Mouse (Mus musculus): ENCODE measurements around the gene Tmem108. TPM values are rescaled to one million over a fixed set of nuclear protein-coding genes. Genes with fewer than 3 reads are reported as not detected.

Gene Tmem108
- polyA plus RNA-seq, 1 experiment from 2014 or later = 9.5 TPM

DNA sequence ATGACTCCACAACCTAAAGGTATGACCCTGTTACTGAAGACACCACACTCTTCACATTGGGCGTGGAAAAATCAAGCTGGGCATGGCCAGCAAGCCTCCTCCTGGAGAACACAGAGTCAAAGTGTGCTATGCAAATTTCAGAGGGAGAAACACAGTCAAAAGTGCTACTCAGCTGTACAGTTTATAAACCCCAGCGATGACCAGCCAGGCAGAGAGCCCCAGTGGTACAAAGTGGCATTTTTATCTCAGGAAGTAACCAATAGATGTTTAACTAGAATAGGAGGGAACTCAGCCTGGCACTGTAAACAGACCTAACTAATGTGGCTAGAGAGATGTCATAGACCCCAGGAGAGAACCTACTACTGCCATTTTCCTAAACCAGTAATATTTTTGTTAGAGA is 115.0 kb downstream of the Tmem108 start:
- Histone ChIP-seq H3K4me3 (replicated peaks) (no peak overlapping the region), H3K9ac (no peak overlapping the region), H3K9me3 (replicated peaks) (no peaks in the 10 kb centered on the region), H3K27ac (no peak overlapping the region), H3K4me2 (no peak overlapping the region), H3K4me1 (peaks cover 5% of the 10 kb centered on the region; the same call in 1 of the 2 replicates), H3K27me3 (no peaks in the 10 kb centered on the region), H3K36me3 (no peaks in the 10 kb centered on the region)
- WGBS = 61% methylated on average over 2 of the region's 2 CpGs
- no peak for ATAC-seq (replicated peaks; ENCODE audit: low FRiP score)

DNA sequence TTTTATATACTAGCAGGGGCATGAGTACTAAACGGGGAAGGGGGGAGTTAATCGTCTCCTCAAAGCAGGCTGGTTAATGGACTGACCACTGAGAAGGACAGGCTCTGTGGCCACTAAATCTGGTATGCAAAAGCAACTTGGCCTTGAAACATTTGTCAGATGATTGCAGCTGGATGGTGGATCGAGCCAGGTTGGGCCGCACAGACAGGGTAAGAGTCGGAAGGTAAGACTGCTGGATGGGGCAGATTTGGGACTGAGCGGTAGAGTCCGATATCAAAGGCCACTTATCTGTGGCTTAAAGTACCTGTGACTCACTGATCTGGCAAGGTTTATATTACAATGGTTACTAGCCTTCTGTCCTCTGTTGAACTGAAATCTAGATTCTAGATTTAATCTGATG is 115.9 kb downstream of the Tmem108 start:
- ATAC-seq (replicated peaks; ENCODE audit: low FRiP score) = no peak
- Histone ChIP-seq H3K27me3 (no peaks in the 10 kb centered on the region), H3K4me3 (replicated peaks) (no peak overlapping the region)

DNA sequence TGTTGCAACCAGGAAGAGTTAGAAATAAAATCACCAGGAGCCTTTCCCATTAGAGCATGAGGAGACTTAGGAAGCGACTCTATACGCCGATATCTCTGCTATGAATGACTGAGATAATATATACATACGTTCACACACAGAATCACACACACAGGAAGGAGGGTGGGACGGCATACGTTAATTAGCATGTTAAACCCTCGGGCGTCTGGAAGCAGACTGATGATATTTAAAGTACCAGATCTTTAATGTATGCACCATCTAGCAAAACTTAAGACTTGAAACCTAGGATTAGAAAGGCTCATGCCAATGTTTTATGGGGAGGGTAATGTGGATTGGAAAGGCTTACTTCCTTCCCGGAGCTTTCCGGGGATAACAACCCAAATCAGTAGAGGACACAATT is 119.3 kb downstream of the Tmem108 start:
- peaks cover 8% of the 10 kb centered on the region; the same call in 1 of the 2 replicates for H3K4me1 ChIP-seq
- ATAC-seq (replicated peaks; ENCODE audit: low FRiP score) = no peak
- H3K9me3 ChIP-seq (replicated peaks) = no peaks in the 10 kb centered on the region
- H3K36me3 ChIP-seq = no peaks in the 10 kb centered on the region
- 86% methylated on average over 10 of the region's 10 CpGs for WGBS
- no peak overlapping the region for H3K4me2 ChIP-seq
- no peak overlapping the region for H3K27ac ChIP-seq
- no peak overlapping the region for H3K9ac ChIP-seq
- H3K27me3 ChIP-seq = no peaks in the 10 kb centered on the region
- no peak overlapping the region for H3K4me3 ChIP-seq (replicated peaks)

More for the DNA sequence above, 115.9 kb downstream of the Tmem108 start:
- Histone ChIP-seq H3K4me1 (peaks cover 5% of the 10 kb centered on the region; the same call in 1 of the 2 replicates), H3K27ac (no peak overlapping the region), H3K9ac (no peak overlapping the region), H3K4me2 (no peak overlapping the region), H3K36me3 (no peaks in the 10 kb centered on the region), H3K9me3 (replicated peaks) (no peaks in the 10 kb centered on the region)
- WGBS = 88% methylated on average over 7 of the region's 7 CpGs

DNA sequence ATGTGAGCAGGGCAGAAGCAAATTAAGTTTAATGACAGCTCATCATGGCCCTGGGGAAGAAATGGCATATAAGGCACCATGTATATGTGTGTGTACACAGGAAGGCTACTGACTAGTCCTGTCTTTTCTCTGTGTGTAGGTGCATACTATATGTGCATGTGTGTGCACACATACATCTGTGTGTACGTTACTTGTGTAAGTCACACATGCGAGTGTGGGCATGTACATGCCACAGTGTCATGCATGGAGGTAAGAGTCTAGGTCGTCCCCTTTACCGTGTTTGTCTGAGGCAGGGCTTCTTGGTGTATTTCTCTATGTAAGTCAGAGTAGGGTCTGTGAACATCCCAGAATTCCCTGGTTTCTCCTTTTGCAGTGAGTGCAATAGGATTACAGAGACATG is 120.3 kb downstream of the Tmem108 start:
- Histone ChIP-seq H3K4me1 (peaks cover 4% of the 10 kb centered on the region; the same call in 1 of the 2 replicates), H3K9me3 (replicated peaks) (no peaks in the 10 kb centered on the region), H3K27ac (no peak overlapping the region), H3K4me3 (replicated peaks) (no peak overlapping the region), H3K27me3 (no peaks in the 10 kb centered on the region), H3K36me3 (no peaks in the 10 kb centered on the region), H3K9ac (no peak overlapping the region), H3K4me2 (no peak overlapping the region)
- WGBS = 93% methylated on average over 4 of the region's 4 CpGs
- no peak for ATAC-seq (replicated peaks; ENCODE audit: low FRiP score)

DNA sequence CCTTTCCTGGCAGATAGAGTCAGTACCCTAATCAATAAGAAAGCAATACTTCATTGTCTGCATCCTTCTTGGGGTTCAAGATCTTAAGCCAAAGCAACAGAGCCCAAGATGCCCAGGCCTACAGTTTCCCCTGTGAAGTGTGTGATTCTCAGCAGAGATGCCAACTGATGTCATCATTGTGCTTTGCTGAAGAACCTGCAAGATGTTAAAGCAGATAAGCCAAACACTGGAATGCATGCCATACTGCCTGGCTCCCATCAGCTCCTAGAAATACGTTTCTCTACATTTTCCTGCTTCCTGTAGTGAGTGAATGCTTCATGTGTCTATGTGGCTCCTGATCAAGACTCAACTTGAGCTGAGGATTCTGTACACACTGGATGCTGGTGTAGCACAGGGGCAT is 122.2 kb downstream of the Tmem108 start:
- Histone ChIP-seq H3K4me2 (no peak overlapping the region), H3K4me3 (replicated peaks) (no peak overlapping the region), H3K9ac (no peak overlapping the region), H3K27ac (no peak overlapping the region), H3K9me3 (replicated peaks) (no peaks in the 10 kb centered on the region), H3K4me1 (peaks cover 3% of the 10 kb centered on the region; the same call in 1 of the 2 replicates), H3K36me3 (no peaks in the 10 kb centered on the region), H3K27me3 (no peaks in the 10 kb centered on the region)
- no peak for ATAC-seq (replicated peaks; ENCODE audit: low FRiP score)
- WGBS = 43% methylated on average over 1 of the region's 1 CpGs

DNA sequence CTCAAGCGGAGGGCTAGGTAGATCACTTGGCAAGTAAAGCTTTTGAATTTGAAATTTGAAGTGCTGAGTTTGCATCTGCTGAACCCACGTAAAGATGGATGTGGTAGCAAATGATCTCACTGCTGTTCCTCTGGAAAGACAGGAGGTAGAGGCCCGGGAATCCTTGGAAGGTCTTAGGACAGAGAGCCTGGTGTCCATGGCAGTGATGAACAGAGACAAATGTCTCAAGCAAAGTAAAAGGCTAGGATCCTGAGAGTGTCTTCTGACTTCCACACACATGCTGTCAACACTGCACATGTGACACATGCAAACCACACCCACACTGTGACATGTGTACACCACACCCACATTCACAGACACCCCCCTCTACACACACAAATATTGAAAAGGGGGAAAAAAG is 124.2 kb downstream of the Tmem108 start:
- no peak overlapping the region for H3K4me2 ChIP-seq
- H3K9ac ChIP-seq = no peak overlapping the region
- no peak overlapping the region for H3K4me3 ChIP-seq (replicated peaks)
- H3K27me3 ChIP-seq = no peaks in the 10 kb centered on the region
- no peaks in the 10 kb centered on the region for H3K36me3 ChIP-seq
- 76% methylated on average over 3 of the region's 3 CpGs for WGBS
- ATAC-seq (replicated peaks; ENCODE audit: low FRiP score) = no peak
- H3K9me3 ChIP-seq (replicated peaks) = no peaks in the 10 kb centered on the region
- H3K4me1 ChIP-seq = peaks cover 3% of the 10 kb centered on the region; the same call in 1 of the 2 replicates
- H3K27ac ChIP-seq = no peak overlapping the region

DNA sequence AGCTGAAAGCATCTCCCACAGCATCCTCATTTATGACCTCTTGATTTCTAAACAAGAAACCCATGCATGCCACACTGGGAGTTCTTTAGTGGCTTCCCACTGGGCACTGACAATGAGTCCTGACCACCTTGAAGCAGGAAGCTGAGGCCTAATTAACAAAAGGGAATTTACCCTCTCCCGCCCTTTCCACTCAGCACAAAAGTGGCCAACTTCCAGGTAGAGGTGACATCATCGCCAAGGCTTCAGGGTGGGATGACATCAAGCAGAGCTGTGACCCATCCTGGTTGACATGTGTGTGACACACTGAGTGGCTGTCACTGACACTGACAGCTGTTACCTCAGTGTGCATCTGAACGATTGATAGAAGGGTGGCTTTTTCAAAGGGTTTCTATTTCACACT is 124.8 kb downstream of the Tmem108 start:
- no peaks in the 10 kb centered on the region for H3K27me3 ChIP-seq
- no peak overlapping the region for H3K4me2 ChIP-seq
- no peak overlapping the region for H3K27ac ChIP-seq
- no peak for ATAC-seq (replicated peaks; ENCODE audit: low FRiP score)
- H3K36me3 ChIP-seq = no peaks in the 10 kb centered on the region
- 56% methylated on average over 3 of the region's 3 CpGs for WGBS
- H3K4me3 ChIP-seq (replicated peaks) = no peak overlapping the region
- H3K9me3 ChIP-seq (replicated peaks) = no peaks in the 10 kb centered on the region
- peaks cover 3% of the 10 kb centered on the region; the same call in 1 of the 2 replicates for H3K4me1 ChIP-seq
- no peak overlapping the region for H3K9ac ChIP-seq

DNA sequence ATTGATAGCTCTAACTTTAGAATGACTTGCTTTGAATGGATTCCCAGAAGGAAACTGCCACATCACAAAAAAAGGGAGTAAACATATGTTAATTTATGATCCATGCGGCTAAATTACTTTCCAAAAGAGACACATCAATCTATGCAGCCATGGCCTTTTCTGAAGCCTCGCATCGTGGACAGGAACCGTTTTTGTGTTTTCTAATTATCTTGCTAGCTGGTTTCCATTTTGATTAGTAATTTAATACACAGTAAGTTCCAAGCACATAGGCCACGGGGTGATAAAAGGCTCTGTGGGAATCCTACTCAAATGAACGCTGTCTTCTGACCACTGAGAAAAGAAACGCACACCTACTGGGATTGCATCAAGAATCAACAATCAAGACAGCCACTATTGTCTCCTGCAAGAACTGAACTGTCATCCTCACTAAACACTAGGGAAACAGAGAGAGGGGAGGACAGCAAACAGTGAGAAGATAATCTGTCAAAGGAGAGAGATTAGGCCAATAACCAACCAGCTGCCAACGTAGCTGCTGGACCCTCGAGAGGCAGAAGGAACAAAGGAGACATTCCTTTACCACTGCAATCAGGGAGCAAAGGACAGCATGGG is 132.7 kb downstream of the Tmem108 start:
- H3K4me2 ChIP-seq = no peak overlapping the region
- H3K27me3 ChIP-seq = no peaks in the 10 kb centered on the region
- 25% methylated on average over 9 of the region's 9 CpGs for WGBS
- peaks cover 9% of the 10 kb centered on the region for H3K4me1 ChIP-seq
- no peak overlapping the region for H3K4me3 ChIP-seq (replicated peaks)
- no peak for ATAC-seq (replicated peaks; ENCODE audit: low FRiP score)
- H3K9me3 ChIP-seq (replicated peaks) = no peaks in the 10 kb centered on the region; the same call in 1 of the 2 replicates
- H3K27ac ChIP-seq = no peak overlapping the region
- no peak overlapping the region for H3K9ac ChIP-seq
- no peaks in the 10 kb centered on the region for H3K36me3 ChIP-seq

DNA sequence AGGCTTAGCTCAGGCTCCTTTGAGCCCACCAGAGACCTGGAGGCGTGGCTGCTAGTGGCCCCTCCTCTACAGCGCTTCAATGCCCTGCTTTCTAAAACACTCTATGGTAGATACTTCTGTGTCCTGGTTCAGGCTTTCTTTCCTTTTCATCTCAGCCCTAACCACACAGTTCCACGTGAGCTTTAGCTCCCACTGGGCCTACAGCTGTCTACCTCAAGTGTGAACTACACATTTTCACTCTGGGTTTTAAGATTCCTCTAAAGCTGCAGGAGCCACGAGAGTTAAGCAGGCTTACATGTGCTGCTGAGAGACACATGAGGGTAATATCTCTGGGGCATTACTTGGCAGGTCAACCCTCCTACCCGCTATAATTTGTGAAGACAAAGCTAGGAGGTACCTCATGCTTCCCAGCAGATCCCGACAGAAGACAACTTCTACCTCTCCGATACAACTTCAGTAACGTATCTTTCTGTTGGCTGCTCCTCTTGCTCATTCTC is 134.2 kb downstream of the Tmem108 start:
- no peak overlapping the region for H3K9ac ChIP-seq
- H3K27ac ChIP-seq = no peak overlapping the region
- ATAC-seq (replicated peaks; ENCODE audit: low FRiP score) = no peak
- H3K36me3 ChIP-seq = no peaks in the 10 kb centered on the region
- H3K4me1 ChIP-seq = peaks cover 16% of the 10 kb centered on the region
- no peaks in the 10 kb centered on the region for H3K27me3 ChIP-seq
- 87% methylated on average over 8 of the region's 8 CpGs for WGBS
- H3K4me2 ChIP-seq = no peak overlapping the region
- no peaks in the 10 kb centered on the region; the same call in 1 of the 2 replicates for H3K9me3 ChIP-seq (replicated peaks)
- H3K4me3 ChIP-seq (replicated peaks) = no peak overlapping the region

DNA sequence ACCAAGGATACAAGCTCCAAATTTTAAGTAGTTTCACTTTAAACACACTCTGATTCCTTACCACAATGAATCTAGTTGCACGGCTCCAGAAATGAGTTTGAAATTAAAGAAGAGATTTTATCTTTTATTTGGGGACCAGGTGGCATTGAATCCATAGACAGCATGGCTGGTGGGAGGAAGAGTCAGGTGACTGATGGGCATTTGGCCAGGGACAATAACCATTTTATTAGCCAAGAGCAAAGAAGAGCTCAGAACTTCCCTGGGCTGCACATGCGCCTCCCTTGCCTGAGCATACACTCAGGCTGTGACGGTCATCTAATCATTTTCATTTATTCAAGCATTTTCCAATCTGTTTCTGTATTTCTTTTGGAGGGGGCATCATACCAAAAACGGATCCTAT is 135.5 kb downstream of the Tmem108 start:
- no peak overlapping the region for H3K4me3 ChIP-seq (replicated peaks)
- peaks cover 16% of the 10 kb centered on the region for H3K4me1 ChIP-seq
- H3K36me3 ChIP-seq = no peaks in the 10 kb centered on the region
- no peaks in the 10 kb centered on the region; the same call in 1 of the 2 replicates for H3K9me3 ChIP-seq (replicated peaks)
- no peak overlapping the region for H3K4me2 ChIP-seq
- no peaks in the 10 kb centered on the region for H3K27me3 ChIP-seq
- H3K27ac ChIP-seq = no peak overlapping the region
- ATAC-seq (replicated peaks; ENCODE audit: low FRiP score) = no peak
- H3K9ac ChIP-seq = no peak overlapping the region
- whole genome bisulfite sequencing = 81% methylated on average over 4 of the region's 4 CpGs

DNA sequence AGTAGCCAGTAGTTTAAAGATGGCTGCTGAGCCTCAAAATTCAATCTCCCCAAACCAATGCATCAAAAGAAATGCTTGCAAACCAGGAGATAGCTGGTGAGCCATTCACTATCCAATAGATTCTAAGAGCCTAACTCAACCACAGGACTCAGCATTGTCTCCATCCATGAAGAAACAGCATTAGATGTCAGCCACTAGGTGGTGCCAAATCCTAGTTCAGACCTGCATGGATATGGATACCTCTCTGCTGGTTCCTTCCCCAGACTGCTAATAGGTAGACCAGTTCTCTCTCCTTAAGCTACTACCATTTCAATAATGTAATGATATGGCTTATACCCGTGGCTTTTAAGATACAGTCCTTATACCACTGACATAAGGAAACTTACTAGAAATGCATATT is 137.0 kb downstream of the Tmem108 start:
- no peak overlapping the region for H3K4me3 ChIP-seq (replicated peaks)
- H3K27me3 ChIP-seq = no peaks in the 10 kb centered on the region
- ATAC-seq (replicated peaks; ENCODE audit: low FRiP score) = 0 out of 2 replicates have a peak, but pooled peaks have one; percentile 57
- no peaks in the 10 kb centered on the region; the same call in 1 of the 2 replicates for H3K9me3 ChIP-seq (replicated peaks)
- WGBS = 51% methylated on average over 1 of the region's 1 CpGs
- H3K9ac ChIP-seq = no peak overlapping the region
- H3K27ac ChIP-seq = no peak overlapping the region
- H3K36me3 ChIP-seq = no peaks in the 10 kb centered on the region
- H3K4me2 ChIP-seq = no peak overlapping the region
- peaks cover 16% of the 10 kb centered on the region for H3K4me1 ChIP-seq

DNA sequence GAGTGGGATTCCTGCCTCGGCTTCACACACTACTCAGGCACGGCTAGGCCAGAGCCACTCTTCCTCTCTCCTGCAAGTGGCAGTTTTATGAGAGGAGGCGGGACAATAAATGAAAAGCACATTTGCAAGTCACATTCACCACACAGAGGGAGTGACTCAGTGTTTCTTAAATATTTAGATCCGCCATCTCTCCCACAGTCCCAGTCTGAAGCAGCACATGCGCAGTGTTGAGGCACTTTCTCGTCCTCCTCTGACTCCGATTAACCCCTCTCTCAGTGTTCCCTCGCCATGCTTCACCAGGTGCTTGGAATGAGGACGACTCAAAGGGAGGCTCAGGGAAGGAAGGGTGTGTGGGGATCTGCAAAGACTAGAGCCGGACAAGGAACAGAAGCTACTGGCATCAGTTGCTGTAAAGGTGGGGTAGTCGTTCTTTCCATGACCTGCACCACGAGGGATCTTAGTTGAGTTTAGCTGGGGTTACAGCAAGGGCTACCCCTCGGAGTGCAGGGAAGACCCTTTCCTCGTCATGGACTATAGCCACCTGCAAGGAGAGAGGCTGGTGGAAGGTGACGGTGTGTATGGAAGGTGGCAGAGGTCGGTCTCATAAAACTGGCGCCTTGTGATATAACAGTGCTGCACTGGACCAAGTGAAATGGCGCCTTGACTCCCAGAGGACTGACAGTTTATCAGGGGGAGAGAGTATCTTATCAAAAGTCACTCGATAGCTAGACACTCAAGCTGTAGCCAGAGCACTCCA is 137.9 kb downstream of the Tmem108 start:
- no peak overlapping the region for H3K4me3 ChIP-seq (replicated peaks)
- no peaks in the 10 kb centered on the region for H3K36me3 ChIP-seq
- ATAC-seq (replicated peaks; ENCODE audit: low FRiP score) = peak; percentile 88
- peaks cover 13% of the 10 kb centered on the region for H3K4me1 ChIP-seq
- peak overlapping the region; percentile 35 for H3K4me2 ChIP-seq
- H3K9me3 ChIP-seq (replicated peaks) = no peaks in the 10 kb centered on the region; the same call in 1 of the 2 replicates
- no peaks in the 10 kb centered on the region for H3K27me3 ChIP-seq
- H3K27ac ChIP-seq = peak overlapping the region; percentile 63; the same call in 1 of the 2 replicates
- WGBS = 51% methylated on average over 19 of the region's 19 CpGs
- H3K9ac ChIP-seq = no peak overlapping the region
